Mouse (Mus musculus): Measurements from ENCODE around the gene Jmjd1c. TPM values are rescaled to one million over a fixed set of nuclear protein-coding genes. Genes with fewer than 3 reads are reported as not detected.

Jmjd1c gene
- polyA plus RNA-seq, 1 experiment from 2014 or later: 15.0 TPM

GRCm38 (mm10) chr10:67176932-67177331, 81.0 kb downstream of the Jmjd1c start:
- no peak overlapping the region for H3K9ac ChIP-seq (replicated peaks)
- H3K4me3 ChIP-seq (ENCODE audit: low read depth, low read length): no peak overlapping the region
- peaks cover 31% of the 10 kb centered on the region for H3K4me1 ChIP-seq (ENCODE audit: insufficient read depth)
- H3K27ac ChIP-seq (ENCODE audit: low read depth): peak overlapping the region; percentile 29; the same call in 1 of the 2 replicates
- no peak for TF ChIP-seq EP300 (IDR thresholded peaks at IDR 0.05; ENCODE audit: low read depth)
- TF ChIP-seq CTCF (IDR thresholded peaks at IDR 0.05; ENCODE audit: low read depth): no peak
- ATAC-seq (no peak), DNase-seq (no peak)
- H3K4me2 ChIP-seq (ENCODE audit: low read depth, low read length): no peak overlapping the region
- no peaks in the 10 kb centered on the region for H3K27me3 ChIP-seq (ENCODE audit: insufficient read depth, low read length)
- no peaks in the 10 kb centered on the region for H3K9me3 ChIP-seq (ENCODE audit: low read length)
- no peaks in the 10 kb centered on the region for H3K36me3 ChIP-seq (replicated peaks; ENCODE audit: insufficient read depth, low read length)
- 48% methylated on average over 3 of the region's 3 CpGs for WGBS (ENCODE audit: insufficient replicate concordance)

- no peak overlapping the region for H3K4me3 ChIP-seq (ENCODE audit: low read depth, low read length)
- WGBS (ENCODE audit: insufficient replicate concordance): 36% methylated on average over 4 of the region's 4 CpGs
- ATAC-seq (no peak), DNase-seq (no peak)
- no peak overlapping the region for H3K9ac ChIP-seq (replicated peaks)
- no peak overlapping the region for H3K4me2 ChIP-seq (ENCODE audit: low read depth, low read length)
- peak overlapping the region; percentile 29; the same call in 1 of the 2 replicates for H3K27ac ChIP-seq (ENCODE audit: low read depth)
- TF ChIP-seq CTCF (IDR thresholded peaks at IDR 0.05; ENCODE audit: low read depth) (no peak), EP300 (IDR thresholded peaks at IDR 0.05; ENCODE audit: low read depth) (peak; percentile 66)
- peaks cover 31% of the 10 kb centered on the region for H3K4me1 ChIP-seq (ENCODE audit: insufficient read depth)
- H3K36me3 ChIP-seq (replicated peaks; ENCODE audit: insufficient read depth, low read length): no peaks in the 10 kb centered on the region
- H3K27me3 ChIP-seq (ENCODE audit: insufficient read depth, low read length): no peaks in the 10 kb centered on the region
- no peaks in the 10 kb centered on the region for H3K9me3 ChIP-seq (ENCODE audit: low read length)
These were observed 81.5 kb downstream of the Jmjd1c start for GRCm38 (mm10) chr10:67177410-67177809.

- TF ChIP-seq EP300 (IDR thresholded peaks at IDR 0.05; ENCODE audit: low read depth) (no peak), CTCF (IDR thresholded peaks at IDR 0.05; ENCODE audit: low read depth) (no peak)
- Histone ChIP-seq H3K9me3 (ENCODE audit: low read length) (no peaks in the 10 kb centered on the region), H3K27me3 (ENCODE audit: insufficient read depth, low read length) (no peaks in the 10 kb centered on the region), H3K4me1 (ENCODE audit: insufficient read depth) (peaks cover 45% of the 10 kb centered on the region), H3K4me3 (ENCODE audit: low read depth, low read length) (no peak overlapping the region), H3K27ac (ENCODE audit: low read depth) (no peak overlapping the region), H3K9ac (replicated peaks) (no peak overlapping the region), H3K4me2 (ENCODE audit: low read depth, low read length) (0 out of 2 replicates have a peak overlapping the region, but pooled peaks have one; percentile 18), H3K36me3 (replicated peaks; ENCODE audit: insufficient read depth, low read length) (no peaks in the 10 kb centered on the region)
- ATAC-seq: no peak
- DNase-seq: no peak
- WGBS (ENCODE audit: insufficient replicate concordance): 91% methylated on average over 8 of the region's 8 CpGs
These were observed 84.1 kb downstream of the Jmjd1c start for GRCm38 (mm10) chr10:67180021-67180420.

GRCm38 (mm10) chr10:67180799-67181198, 84.9 kb downstream of the Jmjd1c start:
- H3K4me2 ChIP-seq (ENCODE audit: low read depth, low read length): peak overlapping the region; percentile 18
- H3K9me3 ChIP-seq (ENCODE audit: low read length): no peaks in the 10 kb centered on the region
- H3K36me3 ChIP-seq (replicated peaks; ENCODE audit: insufficient read depth, low read length): no peaks in the 10 kb centered on the region
- peaks cover 45% of the 10 kb centered on the region for H3K4me1 ChIP-seq (ENCODE audit: insufficient read depth)
- H3K27me3 ChIP-seq (ENCODE audit: insufficient read depth, low read length): no peaks in the 10 kb centered on the region
- no peak for DNase-seq
- TF ChIP-seq CTCF (IDR thresholded peaks at IDR 0.05; ENCODE audit: low read depth): no peak
- no peak for TF ChIP-seq EP300 (IDR thresholded peaks at IDR 0.05; ENCODE audit: low read depth)
- no peak overlapping the region for H3K4me3 ChIP-seq (ENCODE audit: low read depth, low read length)
- H3K9ac ChIP-seq (replicated peaks): no peak overlapping the region
- no peak overlapping the region for H3K27ac ChIP-seq (ENCODE audit: low read depth)
- ATAC-seq: no peak
- WGBS (ENCODE audit: insufficient replicate concordance): 49% methylated on average over 5 of the region's 5 CpGs

- DNase-seq (peak; percentile 25), ATAC-seq (no peak)
- WGBS (ENCODE audit: insufficient replicate concordance): 30% methylated on average over 3 of the region's 3 CpGs
- Histone ChIP-seq H3K9ac (replicated peaks) (no peak overlapping the region; the same call in 1 of the 2 replicates), H3K27ac (ENCODE audit: low read depth) (peak overlapping the region; percentile 55; the same call in 1 of the 2 replicates), H3K27me3 (ENCODE audit: insufficient read depth, low read length) (no peaks in the 10 kb centered on the region), H3K9me3 (ENCODE audit: low read length) (no peaks in the 10 kb centered on the region), H3K4me1 (ENCODE audit: insufficient read depth) (peaks cover 33% of the 10 kb centered on the region), H3K4me3 (ENCODE audit: low read depth, low read length) (no peak overlapping the region), H3K4me2 (ENCODE audit: low read depth, low read length) (peak overlapping the region; percentile 41), H3K36me3 (replicated peaks; ENCODE audit: insufficient read depth, low read length) (no peaks in the 10 kb centered on the region)
- TF ChIP-seq CTCF (IDR thresholded peaks at IDR 0.05; ENCODE audit: low read depth) (no peak), EP300 (IDR thresholded peaks at IDR 0.05; ENCODE audit: low read depth) (no peak)
These were observed 86.7 kb downstream of the Jmjd1c start for GRCm38 (mm10) chr10:67182651-67183050.

- Histone ChIP-seq H3K36me3 (replicated peaks; ENCODE audit: insufficient read depth, low read length) (no peaks in the 10 kb centered on the region), H3K27ac (ENCODE audit: low read depth) (peak overlapping the region; percentile 55; the same call in 1 of the 2 replicates), H3K9ac (replicated peaks) (peak overlapping the region; percentile 11; the same call in 1 of the 2 replicates), H3K9me3 (ENCODE audit: low read length) (no peaks in the 10 kb centered on the region), H3K4me1 (ENCODE audit: insufficient read depth) (peaks cover 36% of the 10 kb centered on the region), H3K27me3 (ENCODE audit: insufficient read depth, low read length) (no peaks in the 10 kb centered on the region), H3K4me3 (ENCODE audit: low read depth, low read length) (no peak overlapping the region), H3K4me2 (ENCODE audit: low read depth, low read length) (peak overlapping the region; percentile 41)
- WGBS (ENCODE audit: insufficient replicate concordance): 24% methylated on average over 1 of the region's 1 CpGs
- peak; percentile 18; the same call in 1 of the 2 replicates for ATAC-seq
- DNase-seq: no peak
- no peak for TF ChIP-seq CTCF (IDR thresholded peaks at IDR 0.05; ENCODE audit: low read depth)
- peak; percentile 95 for TF ChIP-seq EP300 (IDR thresholded peaks at IDR 0.05; ENCODE audit: low read depth)
These were observed 87.2 kb downstream of the Jmjd1c start for GRCm38 (mm10) chr10:67183086-67183485.

Measured in liver, postnatal 0 days (tissue).